Mouse (Mus musculus): ENCODE measurements at regions not wholly inside any gene's neighbourhood (a gene's known extent, or its start where the extent isn't known, plus 50 kb on each side); places are given as distances from the start of the nearest gene placed in this dataset.

GRCm38 (mm10) chr1:77820101-77820500 is 305.2 kb upstream of the Epha4 start:
- Histone ChIP-seq H3K27me3 (ENCODE audit: insufficient read depth, low read length) (no peaks in the 10 kb centered on the region), H3K4me3 (ENCODE audit: low read length) (no peak overlapping the region), H3K4me1 (ENCODE audit: insufficient read depth, low read length) (0 out of 2 replicates have a peak, but pooled peaks cover 2% of the 10 kb centered on the region), H3K36me3 (ENCODE audit: insufficient read depth, low read length) (no peaks in the 10 kb centered on the region), H3K4me2 (replicated peaks; ENCODE audit: low read depth, low read length) (no peak overlapping the region), H3K27ac (ENCODE audit: low read length) (no peak overlapping the region), H3K9ac (replicated peaks; ENCODE audit: low read length) (no peak overlapping the region), H3K9me3 (ENCODE audit: low read length) (no peaks in the 10 kb centered on the region)
- 87% methylated on average over 2 of the region's 2 CpGs for WGBS
- no peak for ATAC-seq (ENCODE audit: low FRiP score, low TSS enrichment)

- Histone ChIP-seq H3K9me3 (ENCODE audit: low read length) (no peaks in the 10 kb centered on the region), H3K9ac (replicated peaks; ENCODE audit: low read length) (no peak overlapping the region), H3K36me3 (ENCODE audit: insufficient read depth, low read length) (no peaks in the 10 kb centered on the region), H3K27ac (ENCODE audit: low read length) (no peak overlapping the region), H3K27me3 (ENCODE audit: insufficient read depth, low read length) (no peaks in the 10 kb centered on the region), H3K4me2 (replicated peaks; ENCODE audit: low read depth, low read length) (no peak overlapping the region), H3K4me1 (ENCODE audit: insufficient read depth, low read length) (no peaks in the 10 kb centered on the region), H3K4me3 (ENCODE audit: low read length) (no peak overlapping the region)
- ATAC-seq (ENCODE audit: low FRiP score, low TSS enrichment): no peak
- WGBS: 79% methylated on average over 4 of the region's 4 CpGs
These were observed 300.6 kb upstream of the Epha4 start for GRCm38 (mm10) chr1:77815451-77815850.

GRCm38 (mm10) chr1:77811573-77811972 is 296.7 kb upstream of the Epha4 start:
- no peak for ATAC-seq (ENCODE audit: low FRiP score, low TSS enrichment)

GRCm38 (mm10) chr1:77790974-77791373 is 276.1 kb upstream of the Epha4 start:
- no peak overlapping the region for H3K4me2 ChIP-seq (replicated peaks; ENCODE audit: low read depth, low read length)
- H3K9me3 ChIP-seq (ENCODE audit: low read length): no peaks in the 10 kb centered on the region
- no peaks in the 10 kb centered on the region for H3K4me1 ChIP-seq (ENCODE audit: insufficient read depth, low read length)
- H3K27me3 ChIP-seq (ENCODE audit: insufficient read depth, low read length): no peaks in the 10 kb centered on the region
- no peak overlapping the region for H3K4me3 ChIP-seq (ENCODE audit: low read length)
- WGBS: 70% methylated on average over 6 of the region's 6 CpGs
- no peak for ATAC-seq (ENCODE audit: low FRiP score, low TSS enrichment)
- no peaks in the 10 kb centered on the region for H3K36me3 ChIP-seq (ENCODE audit: insufficient read depth, low read length)
- no peak overlapping the region for H3K27ac ChIP-seq (ENCODE audit: low read length)
- no peak overlapping the region for H3K9ac ChIP-seq (replicated peaks; ENCODE audit: low read length)

More at GRCm38 (mm10) chr1:77811573-77811972, 296.7 kb upstream of the Epha4 start:
- Histone ChIP-seq H3K4me3 (ENCODE audit: low read length) (no peak overlapping the region), H3K36me3 (ENCODE audit: insufficient read depth, low read length) (no peaks in the 10 kb centered on the region), H3K4me1 (ENCODE audit: insufficient read depth, low read length) (no peaks in the 10 kb centered on the region), H3K9me3 (ENCODE audit: low read length) (no peaks in the 10 kb centered on the region), H3K4me2 (replicated peaks; ENCODE audit: low read depth, low read length) (no peak overlapping the region), H3K27me3 (ENCODE audit: insufficient read depth, low read length) (no peaks in the 10 kb centered on the region), H3K27ac (ENCODE audit: low read length) (no peak overlapping the region), H3K9ac (replicated peaks; ENCODE audit: low read length) (no peak overlapping the region)

DNA sequence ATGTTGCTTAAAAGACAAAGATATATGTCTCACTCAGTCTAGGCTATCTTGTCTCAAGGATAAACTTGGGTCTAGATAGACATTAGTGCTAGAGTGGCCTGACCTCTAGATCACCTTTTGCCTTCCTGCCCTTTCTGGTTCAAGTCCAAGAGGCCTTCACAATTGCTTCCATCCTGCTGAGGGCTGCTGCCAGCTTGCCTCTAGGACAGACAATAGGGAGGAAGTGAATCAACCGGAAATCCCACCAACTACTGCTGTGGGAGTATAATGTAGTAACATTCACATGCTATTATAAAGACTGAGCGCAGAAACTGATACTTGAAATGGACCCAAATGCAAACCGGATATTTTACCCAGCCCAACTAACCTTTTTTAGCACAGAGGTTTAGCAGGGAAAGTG is 239.4 kb upstream of the Epha4 start:
- no peak overlapping the region for H3K9ac ChIP-seq (replicated peaks; ENCODE audit: low read length)
- no peak overlapping the region for H3K4me3 ChIP-seq (ENCODE audit: low read length)
- WGBS: 80% methylated on average over 3 of the region's 3 CpGs
- no peaks in the 10 kb centered on the region; the same call in 1 of the 2 replicates for H3K27me3 ChIP-seq (ENCODE audit: insufficient read depth, low read length)
- ATAC-seq (ENCODE audit: low FRiP score, low TSS enrichment): no peak
- H3K4me1 ChIP-seq (ENCODE audit: insufficient read depth, low read length): no peaks in the 10 kb centered on the region
- no peak overlapping the region for H3K4me2 ChIP-seq (replicated peaks; ENCODE audit: low read depth, low read length)
- H3K9me3 ChIP-seq (ENCODE audit: low read length): peaks cover 7% of the 10 kb centered on the region
- no peak overlapping the region for H3K27ac ChIP-seq (ENCODE audit: low read length)
- H3K36me3 ChIP-seq (ENCODE audit: insufficient read depth, low read length): no peaks in the 10 kb centered on the region

DNA sequence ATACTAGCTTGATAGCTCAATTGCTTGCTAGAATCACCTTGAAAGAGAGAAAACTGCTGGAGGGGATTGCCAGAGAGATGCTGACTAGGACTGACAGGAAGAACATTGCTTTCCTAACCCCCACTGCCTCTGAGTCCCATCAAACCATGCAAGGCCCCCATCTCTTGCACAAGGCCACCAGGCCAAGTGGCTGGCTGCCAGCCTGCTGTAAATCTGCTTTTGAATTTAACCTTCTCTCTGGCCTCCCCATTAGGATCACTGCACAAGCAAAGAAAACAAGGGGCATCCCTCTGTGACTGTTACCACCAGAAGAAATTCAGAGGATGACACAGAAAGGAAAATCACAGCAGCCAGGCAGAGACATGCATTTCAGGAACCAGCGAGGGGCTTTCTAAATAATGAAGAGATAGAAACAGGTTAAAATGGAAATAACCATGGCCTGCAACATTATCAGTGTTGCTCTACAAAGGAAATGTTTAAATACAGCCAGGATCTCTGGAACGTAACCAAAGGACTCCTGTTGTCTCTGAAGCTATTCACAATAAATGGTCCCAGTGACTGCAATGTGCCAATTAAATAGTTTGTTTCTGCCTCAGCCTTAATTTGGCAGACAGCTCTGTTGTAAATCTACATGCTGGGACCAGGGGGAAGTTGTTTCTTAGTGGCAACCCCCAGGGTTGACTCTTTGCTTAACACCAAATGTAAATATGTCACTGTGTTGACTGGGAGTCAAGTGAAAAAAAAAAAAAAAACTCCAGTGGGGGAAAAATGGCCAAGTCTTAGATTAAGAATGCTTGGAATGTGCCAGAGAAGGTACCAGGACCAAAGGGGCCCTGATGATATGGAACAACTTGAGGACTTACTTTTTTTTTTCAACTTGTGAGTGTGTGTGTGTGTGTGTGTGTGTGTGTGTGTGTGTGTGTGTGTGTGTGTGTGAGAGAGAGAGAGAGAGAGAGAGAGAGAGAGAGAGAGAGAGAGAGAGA is 233.9 kb upstream of the Epha4 start:
- no peaks in the 10 kb centered on the region for H3K27me3 ChIP-seq (ENCODE audit: insufficient read depth, low read length)
- no peak overlapping the region for H3K9ac ChIP-seq (replicated peaks; ENCODE audit: low read length)
- peaks cover 10% of the 10 kb centered on the region; the same call in 1 of the 2 replicates for H3K4me1 ChIP-seq (ENCODE audit: insufficient read depth, low read length)
- no peaks in the 10 kb centered on the region for H3K9me3 ChIP-seq (ENCODE audit: low read length)
- 26% methylated on average over 2 of the region's 2 CpGs for WGBS
- ATAC-seq (ENCODE audit: low FRiP score, low TSS enrichment): peak; percentile 77
- H3K4me3 ChIP-seq (ENCODE audit: low read length): no peak overlapping the region
- peak overlapping the region; percentile 47; the same call in 1 of the 2 replicates for H3K27ac ChIP-seq (ENCODE audit: low read length)
- no peaks in the 10 kb centered on the region for H3K36me3 ChIP-seq (ENCODE audit: insufficient read depth, low read length)
- no peak overlapping the region for H3K4me2 ChIP-seq (replicated peaks; ENCODE audit: low read depth, low read length)

DNA sequence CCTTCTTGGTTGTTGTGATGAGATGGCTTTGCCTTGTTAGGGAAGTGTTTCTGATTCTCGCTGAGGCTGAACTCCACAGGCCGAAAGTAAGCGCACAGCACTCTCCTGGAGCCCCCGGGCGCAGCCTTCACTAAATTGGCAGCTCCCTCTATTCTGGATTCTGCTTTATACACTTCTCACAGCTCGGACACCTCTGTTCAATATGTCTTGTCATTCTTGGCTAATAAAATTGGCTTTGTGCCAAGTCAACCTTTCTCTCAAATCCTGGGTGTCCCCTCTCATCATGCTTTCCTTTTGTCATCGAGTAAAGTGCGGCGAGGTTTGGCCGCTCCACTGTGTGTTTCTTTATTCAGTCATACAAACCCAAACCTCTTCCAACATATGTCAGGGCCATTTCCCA is 217.2 kb upstream of the Epha4 start:
- H3K4me2 ChIP-seq (replicated peaks; ENCODE audit: low read depth, low read length): no peak overlapping the region
- no peak for ATAC-seq (ENCODE audit: low FRiP score, low TSS enrichment)
- H3K36me3 ChIP-seq (ENCODE audit: insufficient read depth, low read length): no peaks in the 10 kb centered on the region
- H3K27ac ChIP-seq (ENCODE audit: low read length): no peak overlapping the region
- H3K27me3 ChIP-seq (ENCODE audit: insufficient read depth, low read length): no peaks in the 10 kb centered on the region
- H3K9ac ChIP-seq (replicated peaks; ENCODE audit: low read length): no peak overlapping the region
- H3K4me3 ChIP-seq (ENCODE audit: low read length): no peak overlapping the region
- no peaks in the 10 kb centered on the region for H3K9me3 ChIP-seq (ENCODE audit: low read length)
- H3K4me1 ChIP-seq (ENCODE audit: insufficient read depth, low read length): no peaks in the 10 kb centered on the region
- 84% methylated on average over 10 of the region's 10 CpGs for WGBS

DNA sequence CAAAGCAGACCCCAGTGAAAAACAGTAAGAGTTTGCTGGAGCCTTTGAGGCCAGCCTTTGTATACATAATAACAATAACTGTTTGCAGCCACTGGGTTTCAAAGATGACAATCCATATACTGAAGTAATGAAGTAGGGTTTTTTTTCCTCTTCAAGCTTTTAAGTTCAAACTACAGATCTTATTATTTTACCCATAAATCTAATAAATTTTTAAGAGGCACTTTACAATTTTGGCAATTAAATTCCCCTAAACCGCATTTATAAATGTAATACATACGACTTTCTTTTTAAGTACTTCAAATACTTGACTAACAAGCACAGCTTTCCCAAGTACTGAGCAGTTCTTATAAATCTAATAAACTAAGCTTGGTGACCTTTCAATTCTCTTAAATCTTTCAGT is 212.7 kb upstream of the Epha4 start:
- Histone ChIP-seq H3K27me3 (ENCODE audit: insufficient read depth, low read length) (no peaks in the 10 kb centered on the region), H3K27ac (ENCODE audit: low read length) (0 out of 2 replicates have a peak overlapping the region, but pooled peaks have one; percentile 2), H3K9ac (replicated peaks; ENCODE audit: low read length) (no peak overlapping the region), H3K4me2 (replicated peaks; ENCODE audit: low read depth, low read length) (no peak overlapping the region), H3K36me3 (ENCODE audit: insufficient read depth, low read length) (no peaks in the 10 kb centered on the region), H3K9me3 (ENCODE audit: low read length) (no peaks in the 10 kb centered on the region), H3K4me1 (ENCODE audit: insufficient read depth, low read length) (no peaks in the 10 kb centered on the region), H3K4me3 (ENCODE audit: low read length) (no peak overlapping the region)
- ATAC-seq (ENCODE audit: low FRiP score, low TSS enrichment): 0 out of 2 replicates have a peak, but pooled peaks have one; percentile 42
- WGBS: 63% methylated on average over 2 of the region's 2 CpGs

GRCm38 (mm10) chr1:77723246-77723645 is 208.4 kb upstream of the Epha4 start:
- H3K4me2 ChIP-seq (replicated peaks; ENCODE audit: low read depth, low read length): no peak overlapping the region
- no peak overlapping the region for H3K27ac ChIP-seq (ENCODE audit: low read length)
- H3K4me3 ChIP-seq (ENCODE audit: low read length): no peak overlapping the region
- no peaks in the 10 kb centered on the region for H3K27me3 ChIP-seq (ENCODE audit: insufficient read depth, low read length)
- no peaks in the 10 kb centered on the region for H3K36me3 ChIP-seq (ENCODE audit: insufficient read depth, low read length)
- no peaks in the 10 kb centered on the region for H3K4me1 ChIP-seq (ENCODE audit: insufficient read depth, low read length)
- ATAC-seq (ENCODE audit: low FRiP score, low TSS enrichment): no peak
- WGBS: 87% methylated on average over 8 of the region's 8 CpGs
- no peaks in the 10 kb centered on the region for H3K9me3 ChIP-seq (ENCODE audit: low read length)
- H3K9ac ChIP-seq (replicated peaks; ENCODE audit: low read length): no peak overlapping the region

- WGBS: 100% methylated on average over 1 of the region's 1 CpGs
- Histone ChIP-seq H3K27me3 (ENCODE audit: insufficient read depth, low read length) (no peaks in the 10 kb centered on the region), H3K36me3 (ENCODE audit: insufficient read depth, low read length) (no peaks in the 10 kb centered on the region), H3K4me1 (ENCODE audit: insufficient read depth, low read length) (no peaks in the 10 kb centered on the region), H3K27ac (ENCODE audit: low read length) (no peak overlapping the region), H3K4me3 (ENCODE audit: low read length) (no peak overlapping the region), H3K9me3 (ENCODE audit: low read length) (no peaks in the 10 kb centered on the region), H3K9ac (replicated peaks; ENCODE audit: low read length) (no peak overlapping the region), H3K4me2 (replicated peaks; ENCODE audit: low read depth, low read length) (no peak overlapping the region)
- ATAC-seq (ENCODE audit: low FRiP score, low TSS enrichment): no peak
These were observed 206.0 kb upstream of the Epha4 start for GRCm38 (mm10) chr1:77720859-77721258.

Data from kidney, embryonic 16.5 days (tissue).